Mouse (Mus musculus): ENCODE measurements around the gene 4933427D14Rik.

4933427D14Rik gene

GRCm38 (mm10) chr11:72136231-72136982, 70.9 kb downstream of the 4933427D14Rik start:
- peak; percentile 38 to 76 for DNase-seq

DNA sequence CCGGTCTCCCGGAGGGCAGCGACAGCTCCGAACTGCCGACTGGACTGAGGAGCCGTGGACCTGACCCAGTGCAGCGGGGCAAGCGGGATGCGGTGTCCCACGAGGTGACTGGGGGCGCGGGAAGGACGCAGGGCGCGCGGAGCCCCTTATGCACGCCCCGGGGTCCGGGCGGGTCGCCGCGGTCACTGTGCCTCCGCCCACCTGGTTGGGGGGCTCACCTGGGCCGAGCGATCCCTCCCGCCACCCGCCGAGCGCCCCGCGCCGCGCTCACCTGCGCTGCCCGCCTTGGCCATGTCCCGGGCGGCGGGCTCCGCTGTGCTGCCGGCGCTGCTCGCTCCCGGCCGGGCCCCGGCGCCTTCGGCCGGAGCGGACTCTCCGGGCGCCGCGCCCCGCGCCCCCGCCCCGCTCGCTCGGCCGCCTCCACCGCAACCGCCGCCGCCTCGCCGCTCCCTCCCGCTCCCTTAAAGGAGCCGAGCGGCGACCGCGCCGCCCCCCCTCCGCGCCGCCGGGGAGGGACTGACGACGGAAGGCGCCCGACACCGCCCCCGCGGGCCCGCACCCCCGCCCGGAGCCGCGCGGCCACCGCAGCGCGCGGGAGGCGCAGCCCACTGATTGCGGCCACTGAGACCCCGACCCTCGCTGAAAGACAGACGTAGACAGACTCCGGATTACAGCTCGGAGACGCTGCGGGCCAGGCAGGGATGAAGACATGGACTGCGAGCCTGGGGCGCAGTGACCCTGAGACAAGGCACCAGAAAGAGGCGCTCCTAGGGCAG, 71.7 kb downstream of the 4933427D14Rik start, which contains the start of gene Pitpnm3:
Pitpnm3 (minus strand) TSS at position 396 of the 776 bp plus-strand sequence.
- DNase-seq = peak; percentile 58 to 72

- DNase-seq = peak in 1 of 2 experiments; percentile 23
These were observed 72.5 kb downstream of the 4933427D14Rik start for GRCm38 (mm10) chr11:72134536-72135382.

GRCm38 (mm10) chr11:72133075-72133474, 74.2 kb downstream of the 4933427D14Rik start:
- DNase-seq = peak in 1 of 2 experiments; percentile 23

DNA sequence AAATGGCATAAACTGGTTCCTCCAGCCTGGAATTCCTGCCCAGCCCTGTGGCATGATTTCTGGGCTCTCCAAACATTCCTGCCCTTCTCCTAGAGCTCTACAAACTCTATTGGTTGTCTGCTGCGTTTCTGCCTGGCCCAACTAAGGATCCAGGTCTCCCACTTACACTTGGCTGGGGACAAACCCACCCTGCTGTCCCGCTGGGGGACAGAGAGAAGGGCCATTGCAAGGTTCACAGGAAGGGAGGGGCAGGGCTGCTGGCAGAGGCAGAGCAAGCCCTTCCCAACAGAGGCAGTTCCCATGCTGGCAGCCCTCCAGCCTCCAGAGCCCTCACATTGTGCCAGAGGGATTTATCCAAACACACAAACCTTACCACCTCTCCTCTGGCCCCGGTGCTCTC, 75.0 kb downstream of the 4933427D14Rik start:
- DNase-seq = peak; percentile 85 to 93

GRCm38 (mm10) chr11:72131697-72132096, 75.6 kb downstream of the 4933427D14Rik start:
- DNase-seq = peak in 1 of 2 experiments; percentile 17

DNA sequence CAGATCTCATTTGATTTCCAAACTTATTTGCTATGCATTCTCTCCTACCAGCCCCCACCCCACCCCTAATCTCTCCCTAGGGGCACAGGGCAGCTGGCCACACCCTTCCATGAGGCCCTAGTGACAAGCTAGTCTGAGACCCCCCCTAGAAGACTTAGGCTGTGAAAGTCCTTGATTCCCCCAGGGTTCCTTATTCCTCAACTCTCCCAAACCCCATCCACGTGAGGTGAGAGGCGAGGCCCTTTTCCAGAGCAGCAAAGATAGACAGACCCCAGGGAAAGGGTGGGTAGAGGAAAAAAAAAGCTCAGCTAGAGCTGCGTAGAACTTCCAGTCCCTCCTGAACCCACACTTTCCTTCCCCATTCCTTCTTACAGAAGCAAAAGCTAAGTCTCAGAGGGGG, 76.4 kb downstream of the 4933427D14Rik start:
- DNase-seq = no peak

DNA sequence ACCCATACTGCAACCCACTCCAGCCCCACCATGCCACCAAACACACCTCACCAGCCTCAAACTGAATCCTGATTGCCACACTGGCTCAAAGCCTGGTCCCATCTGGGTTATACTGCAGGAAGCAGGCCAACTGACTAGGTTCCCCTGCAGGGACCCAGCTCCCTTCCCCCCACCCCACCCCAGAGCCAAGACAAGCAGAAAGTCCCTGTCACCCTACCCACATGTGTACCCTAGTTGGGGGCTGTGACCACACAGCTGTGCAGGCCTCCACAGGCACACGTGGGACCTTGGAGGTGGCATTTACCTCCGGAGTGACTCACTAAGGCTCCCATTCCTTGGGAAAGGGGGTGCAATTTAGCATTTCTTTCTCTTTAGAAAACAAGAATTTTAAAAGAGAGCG, 76.8 kb downstream of the 4933427D14Rik start:
- DNase-seq = no peak

- peak; percentile 71 to 88 for DNase-seq
These were observed 77.2 kb downstream of the 4933427D14Rik start for GRCm38 (mm10) chr11:72130021-72130420.

- peak in 1 of 2 experiments; percentile 14 for DNase-seq
These were observed 78.0 kb downstream of the 4933427D14Rik start for GRCm38 (mm10) chr11:72129032-72129894.

DNA sequence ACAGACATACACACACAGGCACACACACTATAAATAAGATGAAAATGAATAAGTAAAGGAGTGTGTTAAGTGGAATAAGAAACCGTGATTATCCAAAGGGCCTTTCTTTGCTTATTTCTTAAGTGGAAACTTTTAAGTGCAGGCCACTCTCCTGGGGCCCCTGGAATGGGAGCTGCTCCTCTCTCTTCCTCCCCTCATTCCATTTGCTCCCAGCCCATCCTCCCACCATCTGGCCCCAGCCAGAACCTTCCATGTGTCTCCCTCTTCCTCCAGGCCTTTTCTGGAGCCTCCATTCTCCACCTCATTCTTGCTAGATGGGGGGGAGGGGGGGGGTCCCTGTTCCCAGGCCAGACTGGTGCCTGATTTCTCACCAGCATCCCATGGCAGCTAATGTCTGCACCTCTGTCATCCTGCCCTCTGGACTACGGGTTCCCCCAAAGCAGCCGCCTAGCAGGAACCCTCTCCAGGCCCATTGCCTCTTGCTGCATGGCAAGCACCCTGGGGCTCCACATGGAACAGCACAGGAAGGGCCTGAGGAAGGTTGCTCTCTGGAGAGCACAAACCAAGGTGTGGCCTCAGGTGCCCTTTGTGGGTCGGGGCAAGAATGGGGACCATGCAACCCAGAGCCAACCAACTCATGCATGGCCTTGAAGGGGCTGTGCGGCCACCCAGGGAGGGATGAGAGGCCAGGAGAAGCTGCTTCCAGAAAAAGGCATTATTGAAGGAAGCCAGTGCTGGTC, 79.6 kb downstream of the 4933427D14Rik start:
- DNase-seq = peak in 1 of 2 experiments; percentile 16

DNA sequence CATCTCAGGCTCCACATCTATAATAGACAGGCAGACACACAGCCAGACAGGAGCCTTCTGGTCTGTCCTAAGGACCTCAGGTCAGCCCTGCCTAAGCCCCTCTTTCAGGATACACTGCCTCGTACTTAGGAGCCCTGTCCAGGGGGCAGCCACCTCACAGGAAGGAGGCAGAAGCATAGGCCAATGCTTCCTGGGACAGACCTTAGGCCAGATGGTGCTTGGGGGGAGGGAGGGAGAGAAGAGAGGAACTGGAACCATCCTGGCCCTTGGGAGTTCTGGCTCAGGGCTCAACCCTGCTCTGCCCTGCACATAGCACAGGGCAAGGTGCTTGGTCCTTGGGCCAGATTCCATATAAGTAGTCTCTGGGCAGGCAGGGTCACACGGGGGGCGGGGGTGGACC, 81.5 kb downstream of the 4933427D14Rik start:
- DNase-seq = peak in 1 of 2 experiments; percentile 12

GRCm38 (mm10) chr11:72123531-72123930, 83.7 kb downstream of the 4933427D14Rik start:
- peak in 1 of 2 experiments; percentile 37 for DNase-seq

DNA sequence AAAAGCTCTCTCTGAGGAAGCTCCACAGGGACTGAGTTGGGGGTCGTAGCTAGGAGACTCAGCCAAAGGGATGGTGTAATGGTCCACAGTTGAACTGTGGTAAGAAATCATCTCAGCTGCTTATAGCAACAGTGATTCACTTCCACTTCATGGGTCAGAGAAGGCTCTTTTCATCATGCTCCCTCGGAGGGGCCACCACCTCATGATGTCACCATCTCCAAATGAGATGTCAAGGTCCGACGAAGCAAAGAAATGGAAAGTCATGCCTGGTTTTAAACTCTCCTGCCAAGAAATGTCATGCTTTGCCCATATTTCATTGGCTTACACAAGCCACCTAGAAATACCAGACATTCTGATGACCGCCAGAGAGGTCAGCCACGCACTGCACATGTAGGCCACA, 86.9 kb downstream of the 4933427D14Rik start:
- no peak for DNase-seq

- DNase-seq = no peak
These were observed 88.6 kb downstream of the 4933427D14Rik start for GRCm38 (mm10) chr11:72118630-72119029.

DNA sequence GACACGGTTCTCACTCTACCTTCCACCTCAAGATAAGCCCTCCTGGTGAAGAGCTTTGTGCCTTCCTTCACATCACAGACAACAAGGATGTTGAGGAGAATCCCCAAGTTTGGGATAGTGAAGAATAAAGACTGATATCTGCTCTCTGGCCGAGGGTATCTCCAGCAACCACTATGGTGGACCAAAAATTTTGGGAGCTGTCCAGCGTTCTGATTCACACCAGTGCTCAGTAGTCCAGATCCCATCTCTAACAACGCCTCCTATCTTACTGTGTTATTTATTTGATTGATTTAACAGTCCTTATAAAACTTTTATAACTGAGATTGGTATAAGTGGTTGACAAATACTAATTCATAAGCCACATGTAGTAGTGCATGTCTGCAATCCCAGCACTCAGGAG, 94.0 kb downstream of the 4933427D14Rik start:
- DNase-seq = no peak

DNA sequence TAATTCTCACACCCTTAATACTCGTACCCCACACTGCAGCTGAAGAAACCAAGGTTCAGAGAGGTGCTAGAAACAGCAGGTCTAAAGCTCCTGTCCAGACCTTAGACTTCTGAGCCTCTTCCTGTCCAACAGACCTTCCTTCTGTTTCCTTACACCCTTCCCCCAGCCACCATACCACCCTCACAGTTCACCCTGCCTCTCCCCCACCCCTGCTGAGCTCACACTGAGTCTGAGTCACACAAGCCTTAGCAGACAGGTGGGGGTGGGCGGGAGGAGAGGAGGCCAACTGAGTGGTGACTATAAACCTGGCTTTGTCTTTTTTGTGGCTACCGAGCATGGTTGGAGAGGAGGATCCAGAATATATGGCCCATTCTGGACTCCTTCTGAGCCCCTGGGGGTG, 96.5 kb downstream of the 4933427D14Rik start:
- DNase-seq = no peak

DNA sequence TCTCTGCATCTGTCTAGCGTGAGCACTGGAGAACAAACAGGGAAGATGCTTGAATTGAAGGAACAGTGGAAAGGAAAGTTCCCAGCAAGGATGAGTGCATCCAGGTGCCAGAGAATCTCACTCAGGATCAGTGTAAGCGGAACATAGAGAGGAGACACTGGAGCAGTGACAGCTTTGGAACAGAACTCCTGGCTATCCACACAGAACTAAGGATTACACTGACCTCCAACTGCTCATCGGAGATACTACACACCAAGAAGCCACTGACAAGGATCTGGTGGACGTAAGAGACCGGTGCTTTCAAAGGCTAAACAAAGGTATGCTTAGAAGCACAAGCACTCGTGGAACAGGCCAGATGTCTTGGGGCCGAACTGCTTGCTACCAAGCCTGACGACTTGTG, 103.0 kb downstream of the 4933427D14Rik start:
- no peak for DNase-seq

All from lung, postnatal 4 days (tissue).